In genomic region chr13:45562011-45562410, GRCm38 (mm10) we compare ENCODE assay signal across 17 mouse cellular contexts. TPM values are rescaled to one million over a fixed set of nuclear protein-coding genes. Genes with fewer than 3 reads are reported as not detected.
DNase-seq lines count a peak whose midpoint lies in the region; ATAC-seq lines count a peak whose summit lies in the region.
"Had no signal": no experiment of that assay in that cellular context is flagged by ENCODE, and none has a peak within 500 bp of the region (broad histone marks: within the 10 kb centered on the region; RNA-seq: fewer than 3 reads in every experiment).

No protein-coding gene starts in this region.

- H3K4me3 ChIP-seq in heart, embryonic 12.5 days = 0 out of 2 replicates have a peak overlapping the region, but pooled peaks have one; percentile 1
- H3K4me3 ChIP-seq: embryonic facial prominence, embryonic 12.5 days; limb, embryonic 15.5 days; midbrain, embryonic 15.5 days; neural tube, embryonic 12.5 days had no signal

- H3K9me3 ChIP-seq in heart, embryonic 12.5 days (replicated peaks) = no peaks in the 10 kb centered on the region
- H3K9me3 ChIP-seq: embryonic facial prominence, embryonic 12.5 days; limb, embryonic 15.5 days; midbrain, embryonic 15.5 days; neural tube, embryonic 12.5 days had no signal

- peaks cover 11% of the 10 kb centered on the region for H3K36me3 ChIP-seq in heart, embryonic 12.5 days
- H3K36me3 ChIP-seq: embryonic facial prominence, embryonic 12.5 days; midbrain, embryonic 15.5 days had no signal

- H3K4me1 ChIP-seq in heart, embryonic 12.5 days (replicated peaks) = peaks cover 44% of the 10 kb centered on the region
- H3K4me1 ChIP-seq: embryonic facial prominence, embryonic 12.5 days; limb, embryonic 15.5 days; midbrain, embryonic 15.5 days; neural tube, embryonic 12.5 days had no signal

- peak overlapping the region; percentile 65 for H3K27ac ChIP-seq in heart, embryonic 12.5 days (ENCODE audit: poor library complexity, severe bottlenecking)
- H3K27ac ChIP-seq: embryonic facial prominence, embryonic 12.5 days; hindbrain, postnatal 0 days; limb, embryonic 15.5 days; macrophage; midbrain, embryonic 15.5 days; neural tube, embryonic 12.5 days had no signal

- H3K9ac ChIP-seq in heart, embryonic 12.5 days = 0 out of 2 replicates have a peak overlapping the region, but pooled peaks have one; percentile 7
- H3K9ac ChIP-seq: embryonic facial prominence, embryonic 12.5 days; limb, embryonic 15.5 days; midbrain, embryonic 15.5 days; neural tube, embryonic 12.5 days had no signal

- H3K27me3 ChIP-seq in heart, embryonic 12.5 days (replicated peaks) = no peaks in the 10 kb centered on the region
- H3K27me3 ChIP-seq: embryonic facial prominence, embryonic 12.5 days; limb, embryonic 15.5 days; midbrain, embryonic 15.5 days; neural tube, embryonic 12.5 days had no signal

- no peak for ATAC-seq in heart, embryonic 12.5 days (ENCODE audit: insufficient number of reproducible peaks, low FRiP score)
- ATAC-seq in megakaryocyte-erythroid progenitor cell, adult 5-6 weeks (replicated peaks; ENCODE audit: low FRiP score, low TSS enrichment, poor library complexity, severe bottlenecking) = no peak
- ATAC-seq: hindbrain, postnatal 0 days; midbrain, embryonic 15.5 days had no signal

- intact Hi-C loops in heart, postnatal 10 days (cut with DNase I) = no loop called here

- WGBS in heart, embryonic 12.5 days = 47% methylated on average over 9 of the region's 9 CpGs

- DNase-seq in adrenal gland, adult (ENCODE audit: inconsistent age in 2 of 2, low spot score in 1 of 2) = peak; percentile 35 to 65
- DNase-seq in adrenal gland, adult 18-20 months (ENCODE audit: low spot score in 2 of 2) = no peak
- no peak for DNase-seq in heart, postnatal 10 days
- peak; percentile 63 for DNase-seq in right cerebral cortex, adult 18-20 months
- DNase-seq in right cerebral cortex, postnatal 10 days (ENCODE audit: low spot score in 2 of 2) = no peak
- no peak for DNase-seq in thymus, postnatal 4 days
- DNase-seq: gastrocnemius, postnatal 25 days; kidney, adult 2 months; lung, adult 18-20 months had no signal

- peak overlapping the region; percentile 53 for H3K4me2 ChIP-seq in heart, embryonic 12.5 days
- H3K4me2 ChIP-seq: embryonic facial prominence, embryonic 12.5 days; limb, embryonic 15.5 days; midbrain, embryonic 15.5 days; neural tube, embryonic 12.5 days had no signal

RNA-seq across cellular contexts. Expression of gene Gmpr, which starts 54.8 kb away (rescaled TPM):
- 10 to 100 TPM; 40.3 to 84.5 TPM for total RNA-seq in adrenal gland, adult 18-20 months (2021)
- polyA plus RNA-seq in heart, embryonic 12.5 days (2016; fragmentation: Nextera tagmentation; extraction: Ambion mirVana) = 165 and 166 TPM in 2 replicates
- 100 to 1,000 TPM; 221 to 255 TPM for total RNA-seq in heart, postnatal 10 days (2021)
- total RNA-seq in megakaryocyte-erythroid progenitor cell, adult 5-6 weeks (2014; fragmentation: Nextera tagmentation) = 1.9 and 7.8 TPM in 2 replicates
- total RNA-seq in megakaryocyte-erythroid progenitor cell, adult 5-6 weeks (2017) = 2.4 and 9.6 TPM in 2 replicates

Comparison
In these comparisons a context has a peak if more than half of its experiments do, and no peak if none do; other contexts are left out.
1. DNase-seq: peak in adrenal gland, adult (2 of 2) and right cerebral cortex, adult 18-20 months (single experiment); none in adrenal gland, adult 18-20 months (0 of 2), heart, postnatal 10 days (0 of 2), right cerebral cortex, postnatal 10 days (0 of 2) and thymus, postnatal 4 days (single experiment).